Mouse (Mus musculus) central nervous system, embryonic 18 days (tissue): ENCODE results near the gene Fam72a. TPM values are rescaled to one million over a fixed set of nuclear protein-coding genes. Genes with fewer than 3 reads are reported as not detected.

ENCODE experiments used
- polyA plus RNA-seq: library from polyadenylated mRNA; depleted of rRNA; stranded (reverse); fragments of >200 nt; gene quantifications from 2 replicates; pipeline ENCODE4 v1.2.3, GENCODE M21; 2012; rRNA removed

The Fam72a gene
- 1.3 TPM in 2 replicates for polyA plus RNA-seq

DNA sequence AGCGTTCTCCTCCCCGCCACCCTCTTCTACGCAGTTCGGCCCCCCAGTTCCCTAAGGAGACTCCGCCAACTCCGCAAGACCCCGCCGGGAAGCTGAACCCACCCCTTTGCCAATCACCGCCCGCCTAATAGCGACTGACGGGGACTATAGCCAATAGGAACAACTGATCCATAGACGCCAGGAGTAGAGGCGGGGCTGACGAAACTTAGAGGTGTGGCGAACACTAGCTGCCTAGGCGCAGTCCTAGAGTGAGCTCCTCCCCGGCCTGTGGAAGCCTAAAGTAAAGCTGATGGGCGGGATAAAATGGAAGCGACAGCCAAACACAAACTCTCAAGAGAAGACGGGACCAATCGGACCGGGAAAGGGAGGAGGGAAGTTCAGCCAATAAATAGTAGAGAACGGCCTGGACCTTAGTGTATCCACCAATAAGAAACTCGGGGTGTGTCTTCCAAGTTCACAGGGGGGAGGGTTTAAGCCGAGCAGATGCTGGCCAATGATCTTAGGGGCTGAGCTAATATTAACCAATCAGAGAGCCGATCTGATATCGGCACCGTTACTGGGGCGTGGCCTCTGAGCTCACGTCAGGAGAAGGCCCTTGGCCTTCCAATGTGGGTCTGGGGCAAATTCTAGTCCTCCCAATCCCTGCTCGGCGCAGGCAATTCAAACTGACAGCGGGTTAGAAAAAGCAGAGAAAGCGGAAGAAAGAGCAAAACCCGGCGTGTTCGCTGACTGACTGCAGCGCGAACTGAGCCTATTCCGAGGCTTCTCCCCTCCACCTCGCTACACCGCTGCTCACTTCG is at the start of gene Fam72a, which contains the start of gene Srgap2:
Gene Fam72a (plus strand): TSS at position 623 of the 800 bp plus-strand sequence.
Gene Srgap2 (minus strand): TSS at position 72 of the 800 bp plus-strand sequence.

Other genes starting within 250 kb of the Fam72a start
- 2.0 and 2.1 TPM in 2 replicates for gene Ikbke, start 248.3 kb upstream of the Fam72a start, polyA plus RNA-seq
- 50.9 and 60.0 TPM in 2 replicates for gene Srgap2, start 551 bp upstream of the Fam72a start, polyA plus RNA-seq
- 0.01 TPM in 1 of 2 replicates, not detected in the other for gene Avpr1b, start 71.3 kb downstream of the Fam72a start, polyA plus RNA-seq
- gene Ctse, start 110.4 kb downstream of the Fam72a start, polyA plus RNA-seq: not detected in 2 replicates
- gene Rab7b, start 160.8 kb downstream of the Fam72a start, polyA plus RNA-seq: 0.85 and 0.87 TPM in 2 replicates
- 0.17 TPM in 2 replicates for gene Slc26a9, start 216.1 kb downstream of the Fam72a start, polyA plus RNA-seq